Mouse (Mus musculus) olfactory bulb, adult 2 months (tissue): ENCODE results near the gene Abhd17b.
"Not testable (repeated sequence)": the region's sequence is repeated elsewhere in the genome, so short reads cannot be mapped to it uniquely, and the experiment has no call there.

Source experiments
- CTCF ChIP-seq: fragments of 200-500 bp; IDR thresholded peaks from 2 replicates; pipeline ENCODE4 v1.5.1; 2012; ENCODE audit warnings: low read depth, mild to moderate bottlenecking, low read length, moderate library complexity; ENCODE audit not compliant: insufficient read depth
- POLR2A ChIP-seq: fragments of 200-500 bp; IDR thresholded peaks from 2 replicates; pipeline ENCODE4 v1.6.1; 2012; ENCODE audit warnings: mild to moderate bottlenecking, low read depth, low read length, moderate library complexity; ENCODE audit not compliant: insufficient read depth

DNA sequence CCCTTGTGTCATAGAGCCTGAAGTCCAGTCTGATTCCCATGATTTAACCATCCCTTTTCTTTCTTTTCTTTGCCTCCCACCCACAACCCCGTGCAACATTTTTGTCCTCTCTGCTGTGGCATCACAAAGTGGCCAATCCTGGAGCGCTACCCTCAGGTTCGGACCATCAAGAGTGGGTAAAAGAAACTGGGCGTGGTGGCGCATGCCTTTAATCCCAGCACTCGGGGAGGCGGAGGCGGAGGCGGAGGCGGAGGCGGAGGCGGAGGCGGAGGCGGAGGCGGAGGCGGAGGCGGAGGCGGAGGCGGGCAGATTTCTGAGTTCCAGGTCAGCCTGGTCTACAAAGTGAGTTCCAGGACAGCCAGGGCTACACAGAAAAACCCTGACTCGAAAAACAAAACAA, 70.3 kb downstream of the Abhd17b start:
- TF ChIP-seq POLR2A, CTCF: not testable (repeated sequence)
